Mouse (Mus musculus) right cerebral cortex, postnatal 10 days (tissue): ENCODE data around the gene Camta1.

Experiments
- DNase-seq, 2 experiments: peaks; one replicate each; pipeline ENCODE4 v3.0.0; 2021; ENCODE audit warnings: low spot score in 2 of 2

Gene Camta1

DNA sequence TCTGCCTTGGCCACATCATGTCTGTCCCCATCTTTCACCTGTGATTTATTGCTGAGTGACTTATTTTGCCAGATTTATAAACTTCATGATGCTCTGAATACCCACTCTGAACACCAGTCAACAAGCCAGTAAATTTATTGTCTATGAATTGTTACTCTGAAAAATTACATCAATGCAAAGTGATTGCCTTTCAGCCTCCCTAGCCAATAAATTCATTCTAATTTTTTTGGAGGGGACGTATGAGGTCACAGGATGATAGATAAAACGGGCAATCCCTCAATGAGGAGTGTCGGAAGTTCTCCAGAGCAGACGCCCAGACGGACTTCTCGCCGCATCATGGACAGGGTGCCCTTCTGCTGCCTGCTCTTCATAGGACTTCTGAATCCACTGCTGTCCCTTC is 864.9 kb downstream of the Camta1 start, which contains the start of gene Uts2:
TSS of gene Uts2 (plus strand) at position 301 of the 400 bp plus-strand sequence.
- DNase-seq: no peak

DNA sequence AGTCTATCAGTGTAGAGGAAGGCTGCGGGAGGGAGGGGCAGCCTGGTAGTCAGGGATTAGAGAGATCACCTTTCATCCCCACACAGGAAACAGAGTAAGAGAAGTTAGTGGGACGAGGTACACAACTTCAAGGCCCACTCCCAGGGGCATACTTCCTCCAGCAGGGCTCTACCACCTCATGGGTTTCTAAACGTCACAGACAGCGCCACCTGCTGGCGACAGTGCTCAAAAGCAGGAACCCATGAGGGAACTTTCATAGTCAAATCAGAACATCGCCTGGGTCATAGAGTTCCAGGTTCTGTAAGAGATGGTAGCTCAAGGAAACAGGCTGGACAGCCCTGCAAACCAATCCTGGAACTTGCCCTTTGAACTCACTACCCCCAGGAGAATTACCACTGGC is 871.5 kb downstream of the Camta1 start:
- no peak for DNase-seq

DNA sequence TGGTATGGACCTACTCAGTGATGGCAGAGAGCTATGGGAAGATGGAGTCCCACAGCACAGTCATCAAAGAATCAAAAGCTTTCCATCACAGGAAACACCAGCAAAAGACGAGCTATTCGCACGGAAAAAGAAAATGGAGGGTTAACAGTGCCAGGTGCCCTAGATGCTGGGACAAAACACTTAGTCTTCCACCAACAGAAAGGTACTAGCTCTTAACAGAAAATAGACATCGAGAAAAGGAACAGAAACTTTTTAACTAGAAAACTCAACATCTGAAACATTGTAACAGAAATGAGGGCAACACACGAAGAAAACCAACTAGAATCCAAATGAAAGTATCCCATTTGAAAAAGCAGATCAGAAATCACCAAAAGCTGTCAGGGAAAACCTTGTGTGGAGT is 881.5 kb downstream of the Camta1 start:
- DNase-seq: no peak

DNA sequence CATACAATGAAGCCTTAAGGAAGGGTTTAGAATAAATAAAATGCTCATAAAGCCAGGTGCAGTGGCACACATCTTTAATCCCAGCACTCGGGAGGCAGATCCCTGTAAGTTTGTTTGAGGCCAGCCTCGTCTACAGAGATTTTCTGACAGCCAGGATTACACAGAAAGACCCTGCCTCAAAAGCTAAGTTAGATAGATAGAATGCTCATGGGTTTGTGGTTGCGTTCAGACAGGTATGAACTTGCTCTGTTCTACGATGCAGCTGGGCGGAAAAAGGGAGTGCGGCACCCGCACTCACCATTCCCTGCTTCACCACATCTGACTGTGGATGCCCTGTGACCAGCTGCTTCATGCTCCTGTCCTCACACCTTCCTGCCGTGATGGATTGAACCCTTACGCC is 882.2 kb downstream of the Camta1 start:
- DNase-seq: peak in 1 of 2 experiments; percentile 4

DNA sequence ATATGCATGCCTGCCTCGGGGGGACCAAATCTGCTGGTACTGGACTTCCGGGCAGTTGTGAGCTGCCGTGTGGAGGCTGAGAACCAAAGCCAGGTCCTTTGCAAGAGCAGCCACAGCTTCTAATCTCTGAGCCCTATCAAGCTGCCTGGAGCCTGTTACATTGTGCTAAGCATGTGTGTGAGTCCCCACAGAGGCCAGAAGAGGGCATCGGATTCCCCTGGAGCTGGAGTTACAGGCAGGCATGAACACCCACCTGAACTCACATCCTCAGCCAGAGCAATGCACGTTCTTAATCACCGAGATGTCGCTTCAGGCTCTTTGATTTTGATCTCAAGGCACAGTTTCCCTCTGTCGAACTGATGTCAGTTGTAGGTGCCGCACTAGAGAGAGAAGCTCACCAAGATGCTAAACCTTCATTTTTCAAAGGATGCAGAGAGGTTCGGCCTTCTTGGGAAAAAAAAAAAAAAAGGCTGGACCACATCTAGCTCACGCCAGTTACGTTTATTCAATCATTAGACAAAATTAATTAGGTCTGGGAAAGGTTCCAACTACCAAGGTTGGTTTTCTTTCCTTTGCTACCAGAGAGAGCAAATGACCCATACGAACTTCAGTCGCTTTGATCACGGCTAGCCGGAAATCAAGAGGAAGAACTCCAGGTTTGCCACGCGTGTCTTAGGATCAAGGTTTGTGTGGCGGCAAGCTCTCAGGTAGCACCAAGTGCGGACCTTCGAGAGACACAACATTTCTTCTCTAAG is 883.3 kb downstream of the Camta1 start:
- no peak for DNase-seq

DNA sequence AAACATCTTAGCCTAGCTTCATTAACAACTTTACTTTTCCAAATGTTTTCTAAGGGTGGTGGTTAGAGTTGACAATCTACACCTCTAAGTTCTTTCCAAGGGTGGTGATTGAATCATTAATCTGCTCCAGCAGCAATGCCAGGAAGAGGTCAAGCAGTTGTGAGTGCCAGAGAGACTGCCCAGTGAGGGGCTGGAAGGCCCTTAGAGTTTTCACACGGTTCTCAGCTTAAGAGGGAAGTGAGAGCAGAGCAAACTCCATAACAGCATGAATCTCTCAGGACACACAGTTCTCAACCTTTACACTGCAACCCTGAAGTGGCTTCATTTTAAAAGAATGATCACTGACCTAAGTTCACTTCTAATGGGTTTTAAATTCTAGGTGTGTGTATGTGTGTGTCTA is 886.5 kb downstream of the Camta1 start:
- no peak for DNase-seq

DNA sequence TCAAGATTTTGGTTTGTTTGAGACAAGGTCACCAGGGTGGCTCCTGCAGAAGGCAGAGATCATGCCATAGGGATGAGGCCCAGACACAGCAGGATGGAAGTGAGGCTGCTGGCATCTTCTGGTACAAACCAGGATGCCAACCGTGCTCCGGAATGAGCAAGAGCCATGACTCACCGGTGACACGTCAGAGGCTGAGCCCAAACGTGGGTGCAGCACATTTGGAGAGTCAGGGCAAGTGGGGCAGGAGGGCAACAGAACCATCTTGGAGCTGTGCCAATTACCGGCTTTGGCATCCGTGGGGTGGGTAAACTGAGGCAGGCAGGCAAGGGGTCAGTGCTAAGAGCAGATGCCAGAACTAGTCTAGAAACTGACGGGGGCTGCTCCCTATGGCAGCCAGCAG is 888.4 kb downstream of the Camta1 start:
- DNase-seq: peak in 1 of 2 experiments; percentile 6

DNA sequence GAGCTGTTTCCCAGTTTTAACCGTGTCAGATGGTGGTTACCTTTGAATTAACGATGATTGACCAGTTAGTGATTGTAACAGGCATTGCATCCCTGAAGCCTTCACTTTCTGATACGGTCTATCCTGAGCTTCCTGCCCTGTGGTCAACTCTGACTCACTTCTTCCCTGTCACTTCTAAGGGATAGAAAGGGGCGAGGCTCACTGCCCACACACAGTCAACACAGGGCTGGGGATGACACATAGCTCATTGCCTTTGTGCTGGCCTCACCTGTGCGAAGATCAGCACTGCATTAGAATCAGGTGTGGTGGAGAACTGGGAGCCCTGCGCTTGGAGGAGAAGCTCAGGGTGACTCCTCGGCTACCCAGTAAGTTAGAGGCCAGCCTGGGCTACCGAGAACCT is 892.7 kb downstream of the Camta1 start:
- no peak for DNase-seq

DNA sequence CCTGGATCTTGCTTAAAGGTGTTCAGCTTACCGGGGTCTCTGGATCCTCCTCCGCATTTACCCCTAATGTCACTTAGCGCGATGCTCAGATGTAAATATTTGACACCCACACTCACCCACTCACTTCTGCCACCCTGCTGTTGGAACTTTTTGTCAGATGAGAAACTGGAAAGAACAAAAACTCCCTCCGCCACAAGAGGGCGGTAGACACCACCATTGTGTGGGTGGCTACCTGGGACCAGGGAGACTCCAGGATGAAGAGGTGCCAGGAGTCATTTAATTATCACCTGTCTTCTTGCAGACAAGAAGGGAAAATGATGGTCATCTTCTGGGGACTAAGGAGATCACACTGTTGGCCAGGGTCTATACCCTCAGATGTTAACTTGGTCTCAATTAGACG is 895.1 kb downstream of the Camta1 start:
- peak; percentile 50 to 65 for DNase-seq

DNA sequence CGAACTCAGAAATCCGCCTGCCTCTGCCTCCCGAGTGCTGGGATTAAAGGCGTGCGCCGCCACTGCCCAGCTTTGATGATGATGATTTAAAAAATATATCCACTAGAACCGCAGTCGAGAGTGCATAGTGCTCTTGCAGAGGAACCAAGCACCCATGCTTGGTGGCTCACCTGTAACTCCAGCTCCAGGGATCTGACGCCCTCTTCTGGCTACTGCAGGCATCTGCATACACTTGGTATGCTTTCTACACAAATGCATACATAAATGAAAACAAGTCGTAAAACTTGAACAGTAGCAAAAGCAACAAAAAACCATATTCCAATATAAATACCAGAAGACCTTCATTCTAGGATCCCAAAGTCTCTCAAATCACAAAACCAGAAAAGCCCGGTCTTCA is 896.1 kb downstream of the Camta1 start:
- DNase-seq: no peak

DNA sequence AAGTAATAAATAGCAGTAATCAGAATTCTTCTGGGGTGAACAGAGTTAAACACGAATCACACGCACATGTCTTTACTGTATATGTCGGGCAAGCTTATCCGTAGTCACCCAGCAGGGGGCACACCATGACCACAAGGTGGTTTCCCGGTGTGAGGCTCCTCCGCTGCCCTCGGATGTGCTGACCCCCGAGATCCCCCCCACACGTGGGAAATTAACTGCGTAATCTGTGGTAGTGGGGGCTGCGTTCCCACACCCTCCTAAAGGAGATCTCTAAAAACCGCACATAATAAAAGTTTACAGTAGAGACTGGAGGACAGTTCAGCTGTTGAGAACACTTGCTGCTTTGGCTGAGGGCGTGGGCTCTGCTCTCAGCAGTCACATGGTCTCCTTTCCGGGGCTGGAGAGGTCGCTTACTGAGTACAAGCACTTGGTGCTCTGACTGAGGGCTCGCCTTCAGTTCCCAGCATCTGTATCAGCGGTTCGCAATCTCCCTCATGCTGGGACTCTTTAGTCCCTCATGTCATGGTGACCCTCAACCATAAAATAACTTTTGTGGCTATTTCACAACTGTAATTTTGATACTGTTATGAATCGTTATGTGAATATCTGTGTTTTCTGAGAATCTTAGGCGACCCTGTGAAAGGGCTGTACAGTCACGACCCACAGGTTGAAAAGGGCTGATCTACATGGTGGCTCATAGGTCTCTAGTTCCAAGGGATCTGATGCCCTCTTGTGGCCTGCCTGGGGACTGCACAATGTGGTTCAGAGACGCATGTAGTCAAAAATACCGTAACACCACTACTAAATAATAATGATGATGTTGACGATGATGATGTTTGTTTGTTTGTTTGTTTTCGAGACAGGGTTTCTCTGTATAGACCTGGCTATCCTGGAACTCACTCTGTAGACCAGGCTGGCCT is 896.8 kb downstream of the Camta1 start:
- DNase-seq: peak; percentile 83 to 89

DNA sequence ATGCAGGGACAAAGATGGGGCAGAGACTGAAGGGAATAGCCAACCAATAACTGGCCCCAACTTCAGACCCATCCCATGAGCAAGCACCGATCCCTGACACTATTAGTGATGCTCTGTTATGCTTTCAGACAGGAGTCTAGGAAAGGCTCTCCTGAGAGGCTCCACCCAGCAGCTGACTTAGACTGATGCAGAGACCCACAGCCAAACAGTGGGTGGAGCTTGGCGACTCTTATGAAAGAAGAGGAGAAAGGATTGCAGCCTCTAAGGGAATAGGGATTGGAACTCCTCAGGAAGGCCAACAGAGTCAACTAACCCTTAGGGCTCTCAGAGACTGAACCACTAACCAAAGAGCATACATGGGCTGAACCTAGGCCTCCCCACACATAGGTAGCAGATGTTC is 898.0 kb downstream of the Camta1 start:
- DNase-seq: no peak

DNA sequence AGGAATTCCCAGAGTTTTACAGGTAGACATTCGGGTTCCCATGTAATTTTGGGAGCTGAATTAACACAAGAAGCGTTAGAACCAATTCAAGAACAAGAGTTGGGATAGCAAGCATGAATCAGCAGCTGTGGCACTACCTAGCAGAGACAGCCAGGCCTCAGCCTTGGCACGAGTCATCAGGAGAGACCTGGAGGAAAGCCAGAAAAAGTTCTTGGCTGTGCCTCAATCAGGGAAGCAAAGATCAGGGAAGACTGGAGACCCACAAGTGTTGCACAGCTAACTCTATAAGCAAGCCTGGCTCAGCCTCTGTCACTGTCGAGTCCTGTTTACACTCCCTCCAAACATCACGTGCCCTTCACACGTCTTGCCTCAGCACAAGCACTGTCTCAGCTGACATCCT is 899.4 kb downstream of the Camta1 start:
- DNase-seq: no peak

DNA sequence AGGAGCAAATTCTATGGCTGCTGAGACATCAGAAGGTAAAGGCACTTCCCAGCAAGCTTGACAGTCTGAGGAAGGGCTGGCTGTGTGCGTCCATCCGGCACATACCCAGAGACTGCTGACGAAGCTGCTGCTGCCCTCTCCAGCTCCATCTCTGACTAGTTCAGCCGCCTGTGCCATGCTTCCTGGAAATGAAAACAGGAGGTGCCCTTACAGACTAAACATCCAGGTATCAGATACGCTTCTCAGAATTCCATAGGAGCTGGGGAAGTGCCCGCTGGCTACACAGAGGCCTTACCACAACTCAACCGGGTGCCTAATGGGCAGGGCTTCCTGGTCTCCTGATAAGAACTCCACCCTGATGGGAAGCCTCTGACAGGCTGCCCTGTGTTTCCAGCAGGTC is 903.1 kb downstream of the Camta1 start:
- no peak for DNase-seq

DNA sequence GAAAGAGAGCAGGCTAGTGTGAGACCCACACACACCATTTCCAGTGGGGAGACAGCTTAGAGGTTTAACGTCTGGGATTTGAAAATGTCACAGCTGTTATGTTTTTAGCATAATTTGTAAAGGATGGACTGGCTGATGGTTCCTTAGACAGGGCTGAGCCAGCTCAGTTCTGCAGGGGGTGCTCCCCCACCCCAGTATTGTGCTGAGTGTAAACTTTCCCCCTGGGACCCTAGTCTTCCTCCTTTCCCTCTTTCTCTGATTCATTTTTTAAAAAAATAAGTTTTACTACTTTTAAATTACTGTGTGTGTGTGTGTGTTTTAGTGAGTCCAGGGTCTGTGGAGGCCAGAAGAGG is 904.6 kb downstream of the Camta1 start:
- no peak for DNase-seq

DNA sequence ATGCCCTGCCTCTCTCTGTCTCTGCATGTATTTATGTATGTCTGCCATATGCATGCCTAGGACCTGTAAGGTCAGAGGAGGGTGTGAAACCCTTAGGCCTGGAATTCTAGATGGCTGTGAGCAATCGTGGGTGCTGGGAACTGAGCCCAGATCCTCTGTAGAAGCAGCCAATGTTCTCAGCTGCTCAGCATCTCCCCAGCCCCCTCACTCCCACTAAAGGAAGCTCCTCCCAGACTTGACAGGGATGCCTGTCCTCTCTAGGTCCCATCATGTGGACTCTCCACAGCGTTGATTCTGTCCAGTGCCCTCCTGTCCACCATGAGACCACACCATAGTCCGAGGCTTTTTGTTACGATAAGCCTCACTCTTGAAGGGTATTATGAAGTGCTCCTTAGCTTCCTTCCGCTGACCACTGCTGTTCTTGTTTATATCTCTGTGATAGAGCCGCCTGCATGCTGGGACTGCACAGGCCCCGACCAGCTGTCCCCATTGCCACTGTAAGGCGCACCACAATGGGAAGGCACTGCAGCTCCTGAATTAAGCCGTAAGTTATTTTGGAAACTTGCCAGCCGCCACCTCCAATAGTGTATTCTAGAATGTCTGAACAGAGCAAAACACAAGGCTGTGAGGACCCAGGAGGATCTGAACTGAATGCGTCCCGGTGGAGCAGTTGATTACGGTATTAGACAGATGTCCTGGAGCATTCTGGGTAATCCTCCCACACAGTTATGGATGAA is 905.1 kb downstream of the Camta1 start:
- DNase-seq: peak in 1 of 2 experiments; percentile 40

DNA sequence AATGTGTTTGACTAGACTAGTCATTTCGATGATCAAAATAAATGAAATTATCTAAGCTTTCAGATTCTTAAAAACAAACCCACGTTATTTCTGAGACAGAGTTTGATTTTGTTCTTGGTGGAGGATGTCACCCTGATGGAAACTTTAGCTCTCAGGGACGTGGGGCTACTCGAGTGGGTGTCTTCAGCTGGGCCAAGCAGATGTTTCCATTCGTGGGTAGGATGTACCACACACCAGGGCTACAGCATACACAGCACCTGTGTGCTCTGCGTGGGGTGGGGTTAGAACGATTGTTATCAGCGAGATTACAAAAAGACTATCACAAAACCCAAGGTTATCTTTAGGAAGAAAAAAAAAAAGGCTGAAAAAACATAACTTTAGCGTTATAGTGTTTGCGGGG is 910.7 kb downstream of the Camta1 start:
- DNase-seq: no peak

DNA sequence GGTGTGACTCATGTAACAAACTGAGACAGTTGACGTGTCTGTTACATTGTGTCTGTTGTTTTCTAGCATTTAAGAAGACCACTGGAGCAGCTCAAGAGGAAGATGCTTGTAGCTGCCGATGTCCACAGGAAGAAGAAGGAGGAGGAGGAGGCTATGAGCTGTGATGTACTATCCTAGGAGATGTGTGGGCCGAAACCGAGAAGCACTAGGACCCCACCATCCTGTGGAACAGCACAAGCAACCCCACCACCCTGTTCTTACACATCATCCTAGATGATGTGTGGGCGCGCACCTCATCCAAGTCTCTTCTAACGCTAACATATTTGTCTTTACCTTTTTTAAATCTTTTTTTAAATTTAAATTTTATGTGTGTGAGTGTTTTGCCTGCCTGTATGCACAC is 917.0 kb downstream of the Camta1 start:
- no peak for DNase-seq

DNA sequence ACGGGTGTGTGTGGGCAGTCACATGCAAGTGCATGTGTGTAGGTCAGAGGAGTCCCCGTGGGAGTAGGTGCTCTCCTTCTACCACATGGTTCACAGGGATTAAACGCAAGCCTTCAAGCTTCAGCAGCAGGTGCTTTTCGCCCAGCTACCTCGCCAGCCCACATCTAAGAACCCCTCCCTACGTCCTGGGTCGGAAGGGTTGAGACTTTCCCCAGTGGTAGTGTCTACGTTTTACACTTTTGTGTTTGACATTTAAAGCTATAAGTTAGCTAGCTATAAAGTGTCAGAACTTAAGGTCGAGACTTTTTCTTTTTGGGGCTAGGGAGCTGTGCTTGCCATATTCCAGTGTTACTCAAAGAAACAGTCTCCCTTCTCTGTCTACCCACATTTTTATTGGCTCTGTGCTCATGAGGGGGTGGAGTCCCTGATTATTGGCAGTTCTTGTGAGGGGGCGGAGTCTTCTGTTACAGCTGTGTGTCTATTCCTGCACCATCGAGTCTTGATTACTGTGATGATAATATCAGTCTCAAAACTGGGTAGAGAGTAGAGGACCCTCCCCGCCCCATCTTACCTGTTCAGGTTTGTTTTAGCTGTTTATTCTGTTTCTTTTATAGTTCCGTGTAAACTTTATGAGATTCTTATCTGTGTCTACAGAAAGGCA is 921.6 kb downstream of the Camta1 start:
- DNase-seq: no peak

DNA sequence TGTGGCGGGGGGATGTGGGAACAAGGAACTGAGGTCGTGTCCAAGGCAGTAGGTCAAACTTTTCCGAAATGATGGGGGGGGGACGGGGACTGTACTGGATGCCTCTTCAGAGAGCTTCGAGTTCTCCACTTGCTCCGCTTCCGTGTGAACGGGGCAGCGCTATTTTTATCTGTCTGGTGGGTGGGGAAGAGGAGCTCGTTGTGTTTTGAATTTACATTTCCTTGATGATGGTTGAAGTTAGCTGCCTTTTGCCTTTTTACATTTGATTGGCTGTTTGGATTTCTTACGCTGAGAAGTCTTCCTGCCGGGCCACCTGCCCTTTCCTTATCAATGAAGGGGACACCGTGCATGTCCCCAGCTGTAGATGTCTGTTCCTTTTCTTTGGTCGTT is 923.6 kb downstream of the Camta1 start:
- no peak for DNase-seq

DNA sequence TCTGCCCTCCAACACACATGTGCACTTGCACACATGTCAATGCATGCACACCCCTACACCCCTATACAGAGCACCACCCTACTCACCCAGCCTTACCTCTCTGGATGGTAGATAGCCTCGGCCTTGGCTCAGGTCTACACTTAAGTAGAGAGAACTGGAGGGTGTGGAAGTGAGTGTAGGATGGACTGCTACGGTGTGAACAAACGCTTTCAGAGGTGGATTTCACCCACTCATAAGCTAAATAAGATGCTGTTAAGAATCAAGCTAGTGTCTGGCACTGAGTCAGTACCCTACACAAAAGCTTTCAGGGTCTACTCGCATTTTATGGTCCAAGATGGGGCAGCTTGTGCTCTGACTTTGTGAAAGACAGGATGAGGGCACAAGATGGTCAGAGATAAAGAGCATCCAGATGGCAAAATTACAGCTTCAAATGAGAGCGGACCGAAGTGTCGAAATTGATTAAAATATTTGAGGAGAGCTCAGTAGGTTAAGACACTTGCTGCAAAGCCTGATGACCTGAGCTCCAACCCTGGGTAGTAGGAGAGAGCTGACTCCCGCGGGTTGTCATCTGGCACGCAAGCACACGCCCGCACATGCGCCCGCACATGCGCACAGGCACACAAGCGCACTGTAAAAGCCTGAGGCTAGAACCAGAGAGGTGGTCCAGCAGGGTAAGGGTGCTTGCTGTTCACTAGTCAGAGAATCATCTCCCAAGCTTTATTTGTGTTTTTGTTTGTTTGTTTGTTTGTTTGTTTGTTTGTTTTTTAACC is 924.2 kb downstream of the Camta1 start:
- DNase-seq: peak; percentile 61 to 74
